Mouse (Mus musculus) heart, adult 2 months (tissue): ENCODE data around the gene Trf.
A peak's percentile ranks its signal among the peaks of the same experiment; 100 is the strongest.

Experiments used
- CTCF ChIP-seq: fragments of 200-600 bp; IDR thresholded peaks from 2 replicates; pipeline ENCODE4 v1.8.1; 2022; ENCODE audit warnings: antibody characterized with exemption, mild to moderate bottlenecking, moderate library complexity
- POLR2A ChIP-seq: fragments of 200-500 bp; IDR thresholded peaks from 2 replicates; pipeline ENCODE4 v1.6.1; 2011; ENCODE audit warnings: mild to moderate bottlenecking, low read depth, low read length, control low read depth; ENCODE audit not compliant: insufficient read depth

- TF ChIP-seq POLR2A: no peak
- peak; percentile 100 for TF ChIP-seq CTCF
These were observed 22.4 kb downstream of the Trf start for GRCm38 (mm10) chr9:103207846-103208245.
